Mouse (Mus musculus) forebrain, embryonic 14.5 days (tissue): ENCODE measurements around the gene Slc38a9. TPM values are rescaled to one million over a fixed set of nuclear protein-coding genes. Genes with fewer than 3 reads are reported as not detected.
A peak's percentile ranks its signal among the peaks of the same experiment; 100 is the strongest.

Source experiments
- ATAC-seq: fragments of 200-750 bp; cut with Nextera tagmentation; 2 replicates; pipeline ENCODE4 v1.8.0; 2017; ENCODE audit warnings: mild to moderate bottlenecking, moderate library complexity
- DNase-seq: peaks from one replicate; pipeline ENCODE4 v3.0.0-alpha.2; 2015; ENCODE audit warnings: low spot score
- H3K27ac ChIP-seq: fragments of 300-500 bp; sonication (generic); 2 replicates; pipeline ENCODE4 v1.5.1; 2014; ENCODE audit warnings: low read depth, mild to moderate bottlenecking, control low read depth, low read length, moderate library complexity
- H3K27me3 ChIP-seq: fragments of 300-500 bp; sonication (generic); replicated peaks from 2 replicates; pipeline ENCODE4 v1.6.1; 2014; ENCODE audit warnings: low read length, control low read depth, mixed read lengths; ENCODE audit not compliant: control insufficient read depth, insufficient read depth
- H3K36me3 ChIP-seq: fragments of 300-500 bp; sonication (generic); 2 replicates; pipeline ENCODE4 v1.6.1; 2014; ENCODE audit warnings: low read length, control low read depth; ENCODE audit not compliant: control insufficient read depth, insufficient read depth
- H3K4me1 ChIP-seq: fragments of 300-500 bp; sonication (generic); 2 replicates; pipeline ENCODE4 v1.6.1; 2014; ENCODE audit warnings: antibody characterized with exemption, low read length, control low read depth; ENCODE audit not compliant: control insufficient read depth, insufficient read depth
- H3K4me2 ChIP-seq: fragments of 300-500 bp; sonication (generic); 2 replicates; pipeline ENCODE4 v1.6.1; 2014; ENCODE audit warnings: mild to moderate bottlenecking, control low read depth, low read length
- H3K4me3 ChIP-seq: fragments of 300-500 bp; sonication (generic); 2 replicates; pipeline ENCODE4 v1.5.1; 2014; ENCODE audit warnings: low read depth, low read length, control low read depth
- H3K9ac ChIP-seq: fragments of 300-500 bp; sonication (generic); 2 replicates; pipeline ENCODE4 v1.6.1; 2014; ENCODE audit warnings: mild to moderate bottlenecking, low read length, control low read depth, moderate library complexity
- H3K9me3 ChIP-seq: fragments of 300-500 bp; sonication (generic); replicated peaks from 2 replicates; pipeline ENCODE4 v1.6.1; 2016; ENCODE audit warnings: low read length, control low read depth, mixed read lengths; ENCODE audit not compliant: control insufficient read depth
- WGBS: fragments of 180-500 bp; shearing (Covaris S2); extraction: QIAGEN DNeasy Blood & Tissue Kit; methylation state at CpG from one replicate; pipeline ENCODE4 v1.1.7; 2014; 5-methylcytosine and 5-hydroxymethylcytosine counted together
- polyA plus RNA-seq: library from polyadenylated mRNA; unstranded; fragments of >200 nt; fragmentation: Nextera tagmentation; extraction: Ambion mirVana; gene quantifications from 2 replicates; pipeline ENCODE4 v1.2.1, GENCODE M21; 2014

Slc38a9 gene
- polyA plus RNA-seq, 1 experiment from 2014 or later, result 16.8 TPM

DNA sequence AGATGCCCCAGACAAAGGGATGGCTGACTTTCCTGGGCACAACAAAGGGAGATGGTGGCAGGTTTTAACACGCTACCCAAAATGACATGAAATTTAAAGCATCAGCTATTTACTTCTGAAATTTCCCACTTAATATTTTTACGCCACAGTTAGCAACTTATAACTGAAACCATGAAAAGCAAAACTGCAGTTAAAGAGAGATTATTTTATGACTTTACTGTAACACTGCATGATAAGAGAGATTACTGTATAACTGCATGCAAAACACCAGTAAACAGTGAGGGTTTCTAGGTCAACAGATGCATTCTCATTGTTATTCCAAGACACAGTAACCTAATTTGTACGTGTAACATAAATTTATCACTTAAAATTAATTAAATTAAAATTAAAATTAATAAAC lies 15.6 kb upstream of the Slc38a9 start:
- Histone ChIP-seq H3K27ac (no peak overlapping the region), H3K4me2 (no peak overlapping the region)
- WGBS, result 89% methylated on average over 3 of the region's 3 CpGs

DNA sequence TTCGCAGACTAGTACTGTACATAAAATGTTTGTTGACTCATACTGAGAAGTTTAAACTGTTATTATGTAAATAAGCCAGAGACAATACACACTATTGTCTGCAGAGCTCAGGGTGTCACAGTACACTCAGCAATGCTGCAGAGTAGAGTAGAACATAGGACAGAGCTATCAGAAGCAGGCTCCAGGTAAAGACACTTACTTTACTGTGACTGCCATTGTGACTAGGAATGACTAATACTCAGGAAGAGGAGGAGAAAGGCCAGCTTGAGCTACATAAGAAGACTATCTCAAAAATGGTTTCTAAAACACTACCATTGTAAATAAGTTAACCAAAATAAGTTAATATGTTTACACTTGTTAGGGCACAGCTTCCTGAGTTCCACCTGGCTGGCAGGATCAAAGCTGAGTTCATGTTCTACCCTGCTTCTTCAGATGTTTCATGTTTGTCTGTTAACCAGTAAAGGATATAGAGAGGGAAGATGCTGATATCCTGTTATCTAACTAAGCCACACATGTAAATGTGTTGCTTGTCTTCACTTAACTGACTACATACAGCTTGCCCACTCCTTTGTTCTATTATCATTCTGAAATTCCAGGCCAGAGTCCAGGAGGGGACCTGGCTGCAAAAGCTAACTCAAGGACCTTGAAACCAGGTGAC lies 14.9 kb upstream of the Slc38a9 start:
- WGBS, result 81% methylated on average over 1 of the region's 1 CpGs
- H3K4me1 ChIP-seq, result no peaks in the 10 kb centered on the region
- no peak overlapping the region for H3K4me3 ChIP-seq
- no peaks in the 10 kb centered on the region for H3K27me3 ChIP-seq
- no peaks in the 10 kb centered on the region for H3K9me3 ChIP-seq
- ATAC-seq (no peak), DNase-seq (no peak)
- H3K4me2 ChIP-seq, result no peak overlapping the region
- no peaks in the 10 kb centered on the region for H3K36me3 ChIP-seq
- H3K27ac ChIP-seq, result no peak overlapping the region
- H3K9ac ChIP-seq, result no peak overlapping the region

More for the DNA sequence above, 15.6 kb upstream of the Slc38a9 start:
- Histone ChIP-seq H3K4me1 (no peaks in the 10 kb centered on the region), H3K9ac (no peak overlapping the region), H3K4me3 (no peak overlapping the region), H3K36me3 (no peaks in the 10 kb centered on the region), H3K27me3 (no peaks in the 10 kb centered on the region), H3K9me3 (no peaks in the 10 kb centered on the region)
- no peak for DNase-seq
- no peak for ATAC-seq

DNA sequence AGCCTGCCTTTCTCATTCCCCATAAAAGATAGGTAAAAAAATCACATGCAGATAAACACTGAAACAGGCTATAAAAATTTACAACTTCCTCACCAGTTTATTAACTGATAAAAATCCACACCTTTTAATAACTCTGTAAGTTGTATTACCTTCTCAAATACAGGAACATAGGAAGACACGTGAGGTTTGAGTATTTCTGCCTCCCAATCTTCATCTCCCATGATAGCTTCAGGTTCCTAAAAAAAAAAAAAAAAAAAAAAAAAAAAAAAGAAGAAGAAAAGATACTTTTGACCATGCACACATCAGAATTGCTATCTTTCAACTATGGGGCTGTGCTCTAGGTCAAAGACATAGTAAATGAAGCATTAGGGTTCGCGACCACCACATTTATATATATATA lies 9.4 kb upstream of the Slc38a9 start:
- H3K4me2 ChIP-seq, result no peak overlapping the region

DNA sequence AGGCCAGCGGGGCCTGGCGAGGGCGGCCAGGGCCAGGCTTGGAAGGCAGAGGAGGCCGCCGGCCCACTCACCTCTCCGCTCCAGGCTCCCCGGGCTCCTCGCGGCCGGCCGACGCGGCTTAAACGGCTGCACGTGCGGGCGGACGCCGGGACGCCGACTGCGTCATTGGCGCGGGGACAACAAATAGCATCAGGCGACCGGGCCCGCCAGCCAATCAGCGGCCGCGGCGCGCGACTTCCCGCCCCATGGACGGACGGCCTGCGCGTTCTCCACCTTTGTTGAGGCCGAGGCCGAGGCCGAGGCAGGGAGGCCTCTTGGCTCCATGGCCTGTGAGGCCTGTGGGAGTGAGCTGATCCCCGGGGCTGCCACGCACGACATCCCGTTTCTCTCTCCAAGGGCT lies 8.3 kb upstream of the Slc38a9 start, which contains the start of gene Ddx4:
Ddx4 (minus strand) TSS at position 271 of the 400 bp plus-strand sequence.
- Histone ChIP-seq H3K27me3 (no peaks in the 10 kb centered on the region), H3K36me3 (no peaks in the 10 kb centered on the region), H3K9ac (no peak within 1 kb of the TSS), H3K4me3 (no peak within 1 kb of the TSS), H3K27ac (no peak within 1 kb of the TSS), H3K9me3 (peaks cover 7% of the 10 kb centered on the region), H3K4me1 (no peaks in the 10 kb centered on the region), H3K4me2 (no peak within 1 kb of the TSS)
- WGBS, result 84% methylated on average over 45 of the region's 45 CpGs
- ATAC-seq (no peak), DNase-seq (no peak)

More for the DNA sequence above, 9.4 kb upstream of the Slc38a9 start:
- Histone ChIP-seq H3K36me3 (no peaks in the 10 kb centered on the region), H3K4me1 (no peaks in the 10 kb centered on the region), H3K27me3 (no peaks in the 10 kb centered on the region), H3K9me3 (peaks cover 7% of the 10 kb centered on the region), H3K27ac (no peak overlapping the region), H3K4me3 (no peak overlapping the region), H3K9ac (no peak overlapping the region)
- ATAC-seq (no peak), DNase-seq (no peak)
- 87% methylated on average over 3 of the region's 3 CpGs for WGBS

DNA sequence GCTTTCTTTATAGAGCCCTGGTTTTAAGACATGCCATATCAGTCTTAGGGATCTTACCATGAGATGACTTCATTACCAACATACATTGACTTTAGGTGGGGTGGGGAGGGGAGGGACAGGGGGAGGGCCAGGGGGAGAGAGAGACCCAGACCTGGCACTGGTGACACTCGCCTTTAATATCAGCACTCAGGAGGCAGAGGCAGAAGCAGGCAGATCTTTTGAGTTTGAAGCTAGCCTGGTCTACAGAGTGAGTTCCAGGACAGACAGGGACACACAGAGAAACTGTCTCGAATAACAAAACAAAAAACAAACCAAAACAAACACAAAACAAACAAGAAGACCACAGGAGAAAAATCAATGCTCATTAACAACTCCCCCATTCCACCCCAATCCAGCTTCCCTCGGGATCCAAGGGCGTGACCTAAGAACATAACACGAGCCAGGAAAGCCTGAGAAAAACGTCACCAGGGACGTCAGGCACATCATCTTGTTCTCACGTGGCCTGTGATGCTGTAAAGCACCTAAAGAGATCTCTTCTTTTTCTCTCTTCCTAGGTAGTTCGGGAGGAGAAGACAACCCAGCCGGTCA lies 471 bp upstream of the Slc38a9 start:
- Histone ChIP-seq H3K9me3 (no peaks in the 10 kb centered on the region), H3K4me1 (peaks cover 5% of the 10 kb centered on the region; the same call in 1 of the 2 replicates), H3K9ac (peak overlapping the region; percentile 86), H3K36me3 (no peaks in the 10 kb centered on the region), H3K27me3 (no peaks in the 10 kb centered on the region), H3K4me2 (peak overlapping the region; percentile 85), H3K27ac (no peak overlapping the region), H3K4me3 (peak overlapping the region; percentile 76)
- ATAC-seq, result no peak; the same call in none of the 2 replicates
- 2% methylated on average over 10 of the region's 10 CpGs for WGBS
- no peak for DNase-seq

DNA sequence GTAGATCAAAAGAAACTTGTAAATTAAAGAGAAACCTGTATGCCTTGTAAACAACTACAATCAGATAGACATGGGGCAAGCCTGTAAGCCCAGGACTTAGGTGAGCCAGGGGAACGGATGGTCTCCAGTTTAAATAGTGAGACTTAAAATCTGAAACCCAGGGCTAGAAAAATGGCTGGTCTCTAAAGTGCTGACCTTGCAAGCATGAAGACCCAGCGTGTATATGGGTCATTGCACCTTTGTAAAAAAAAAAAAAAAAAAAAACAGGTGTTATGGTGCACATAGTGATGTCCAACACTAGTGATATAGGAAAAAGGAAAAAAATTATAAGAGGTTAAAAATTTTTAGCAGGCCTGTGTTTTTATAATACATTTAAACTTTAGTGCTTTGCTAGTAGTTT lies 1.1 kb downstream of the Slc38a9 start:
- Histone ChIP-seq H3K4me2 (peak overlapping the region; percentile 85), H3K27ac (no peak overlapping the region), H3K36me3 (no peaks in the 10 kb centered on the region), H3K9ac (peak overlapping the region; percentile 86; the same call in 1 of the 2 replicates), H3K9me3 (no peaks in the 10 kb centered on the region), H3K4me1 (peaks cover 5% of the 10 kb centered on the region; the same call in 1 of the 2 replicates), H3K4me3 (peak overlapping the region; percentile 76; the same call in 1 of the 2 replicates), H3K27me3 (no peaks in the 10 kb centered on the region)
- DNase-seq, result no peak
- 80% methylated on average over 2 of the region's 2 CpGs for WGBS
- no peak for ATAC-seq

DNA sequence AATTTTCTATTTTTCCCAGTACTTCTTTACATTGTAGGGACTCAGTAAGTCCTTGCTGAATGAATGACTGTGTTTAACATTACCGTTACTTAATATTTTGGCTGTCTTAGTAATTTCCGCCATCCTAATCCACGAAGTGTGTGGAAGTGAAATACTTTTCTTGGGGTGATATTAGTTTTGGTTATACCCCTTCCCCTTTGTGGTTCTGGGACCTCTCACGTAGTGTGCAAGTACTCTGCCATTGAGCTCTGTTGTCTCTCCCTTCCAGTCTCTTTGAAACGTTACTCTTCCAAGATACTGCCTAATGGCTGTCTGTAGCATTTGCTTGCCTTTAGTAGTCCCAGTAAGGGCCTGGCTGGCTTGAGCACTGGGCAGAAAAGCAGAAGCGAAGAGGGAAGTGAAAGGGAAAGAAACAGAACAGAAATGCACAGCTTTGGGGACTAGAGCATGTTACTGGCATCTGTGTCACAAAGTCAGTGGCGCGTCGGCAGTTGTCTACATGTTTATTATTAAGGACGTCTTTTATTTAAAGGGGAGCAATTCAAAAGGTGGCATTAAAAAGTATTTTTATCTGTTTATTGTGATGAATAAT lies 6.0 kb downstream of the Slc38a9 start:
- no peak for DNase-seq
- no peak overlapping the region for H3K27ac ChIP-seq
- H3K27me3 ChIP-seq, result no peaks in the 10 kb centered on the region
- H3K9me3 ChIP-seq, result no peaks in the 10 kb centered on the region
- H3K4me2 ChIP-seq, result no peak overlapping the region
- 90% methylated on average over 10 of the region's 10 CpGs for WGBS
- H3K36me3 ChIP-seq, result peaks cover 13% of the 10 kb centered on the region; the same call in 1 of the 2 replicates
- H3K4me1 ChIP-seq, result peaks cover under 1% of the 10 kb centered on the region; the same call in 1 of the 2 replicates
- ATAC-seq, result no peak
- no peak overlapping the region for H3K4me3 ChIP-seq
- no peak overlapping the region for H3K9ac ChIP-seq

DNA sequence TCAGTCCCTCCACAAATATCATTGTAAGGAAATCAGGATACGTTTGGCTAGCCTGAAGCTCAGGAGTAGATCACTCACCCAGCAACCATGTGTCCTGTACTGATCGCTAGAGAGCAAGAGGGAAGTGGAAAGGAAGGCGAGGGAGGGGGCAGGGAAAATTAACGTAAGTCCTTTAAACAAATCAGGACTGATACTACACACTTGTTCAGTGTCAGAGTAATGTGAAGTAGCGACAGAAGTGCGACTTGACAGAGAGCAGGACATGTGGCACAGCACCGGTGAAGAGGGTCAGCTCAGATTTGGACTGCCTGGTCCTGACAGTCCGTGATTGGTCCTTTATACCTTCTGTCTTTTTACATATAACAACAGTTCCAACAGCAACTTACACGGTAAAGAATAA lies 6.7 kb downstream of the Slc38a9 start:
- no peaks in the 10 kb centered on the region for H3K27me3 ChIP-seq
- peaks cover 14% of the 10 kb centered on the region; the same call in 1 of the 2 replicates for H3K36me3 ChIP-seq
- 86% methylated on average over 9 of the region's 9 CpGs for WGBS
- DNase-seq (no peak), ATAC-seq (no peak)
- H3K9me3 ChIP-seq, result no peaks in the 10 kb centered on the region
- H3K9ac ChIP-seq, result no peak overlapping the region
- H3K4me2 ChIP-seq, result no peak overlapping the region
- H3K4me3 ChIP-seq, result no peak overlapping the region
- no peak overlapping the region for H3K27ac ChIP-seq
- no peaks in the 10 kb centered on the region for H3K4me1 ChIP-seq

DNA sequence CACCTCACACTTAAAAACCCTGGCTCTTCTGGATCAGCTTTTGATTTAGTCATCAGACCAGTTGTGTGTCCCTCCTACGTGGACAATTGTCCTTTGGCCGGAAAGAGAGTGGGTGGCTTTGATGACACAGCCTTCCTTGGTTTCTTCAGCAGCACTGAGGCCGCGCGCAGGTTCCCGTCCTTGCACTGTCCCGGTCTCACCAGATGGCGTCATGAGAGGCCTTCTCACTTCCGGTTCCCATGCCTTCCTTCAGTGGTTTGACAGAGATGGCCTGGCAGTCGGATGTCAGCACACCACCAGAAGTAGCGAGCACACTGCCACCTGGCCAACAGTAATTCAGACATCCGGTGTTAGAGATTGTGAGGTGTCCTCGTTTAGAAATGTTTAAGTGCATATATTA lies 11.2 kb downstream of the Slc38a9 start:
- Histone ChIP-seq H3K4me1 (no peaks in the 10 kb centered on the region), H3K27ac (no peak overlapping the region), H3K4me3 (no peak overlapping the region), H3K9ac (no peak overlapping the region), H3K4me2 (no peak overlapping the region), H3K27me3 (no peaks in the 10 kb centered on the region), H3K9me3 (no peaks in the 10 kb centered on the region), H3K36me3 (peaks cover 14% of the 10 kb centered on the region; the same call in 1 of the 2 replicates)
- ATAC-seq (no peak), DNase-seq (no peak)
- 73% methylated on average over 13 of the region's 13 CpGs for WGBS
